Mouse (Mus musculus) gastrocnemius, adult 2 months (tissue): ENCODE results near the gene Cyb5rl. TPM values are rescaled to one million over a fixed set of nuclear protein-coding genes. Genes with fewer than 3 reads are reported as not detected.
"Not testable (repeated sequence)": the region's sequence is repeated elsewhere in the genome, so short reads cannot be mapped to it uniquely, and the experiment has no call there.

Source experiments
- DNase-seq: peaks from one replicate; pipeline ENCODE4 v3.0.0; 2022
- H3K27ac ChIP-seq: fragments of 200-600 bp; 2 replicates; pipeline ENCODE4 v1.8.1; 2022; ENCODE audit warnings: mild to moderate bottlenecking
- H3K4me3 ChIP-seq: fragments of 200-600 bp; 2 replicates; pipeline ENCODE4 v1.8.1; 2022; ENCODE audit warnings: mild to moderate bottlenecking, moderate library complexity
- CTCF ChIP-seq: fragments of 200-600 bp; IDR thresholded peaks from 2 replicates; pipeline ENCODE4 v1.8.1; 2022; ENCODE audit warnings: antibody characterized with exemption, mild to moderate bottlenecking, moderate library complexity
- intact Hi-C: fragments of 180-260 bp; cut with DNase I; formaldehyde crosslinking; loops from one replicate; pipeline ENCODE4 v1.15.1; 2025
- total RNA-seq, 2 experiments: library from RNA; stranded (reverse); gene quantifications; 2 replicates each; pipeline ENCODE4 v1.2.3; 2021

The Cyb5rl gene
- total RNA-seq, 2 experiments from 2014 or later, result 16.3 to 20.1 TPM

DNA sequence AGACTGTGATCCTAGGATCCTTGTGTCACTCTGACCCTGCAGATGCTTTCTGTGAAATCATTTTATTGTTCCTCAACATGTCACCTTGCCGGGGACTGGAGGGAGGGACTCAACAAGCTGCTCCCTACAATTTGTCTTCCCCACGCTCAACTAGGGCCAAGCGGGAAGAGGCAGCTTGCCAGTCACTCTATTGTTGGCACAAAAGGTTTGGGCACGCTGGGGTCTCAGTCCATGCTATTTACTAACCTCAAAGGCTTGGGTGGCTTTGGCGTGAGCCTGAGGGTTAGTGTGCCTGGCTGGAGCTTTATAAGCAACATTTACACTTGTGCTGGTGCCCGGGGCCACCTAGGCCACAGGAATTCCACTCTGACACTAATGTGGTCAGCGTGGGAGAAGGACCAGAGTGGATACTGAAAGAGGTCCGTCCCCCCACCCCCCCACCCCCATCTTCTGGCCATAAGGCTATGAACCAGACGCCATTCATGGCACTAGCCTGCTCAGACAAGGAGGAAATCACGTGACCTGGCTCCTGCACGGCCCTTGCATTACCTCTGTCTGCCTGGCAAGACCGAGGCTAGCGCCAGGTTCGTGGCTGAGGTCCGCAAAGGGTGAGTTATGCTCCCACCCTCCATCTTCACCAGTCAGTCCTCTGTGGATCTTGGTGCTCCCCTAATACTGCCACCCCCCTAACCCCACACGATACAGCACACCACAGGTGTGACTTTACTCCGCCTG lies 32.2 kb downstream of the Cyb5rl start:
- DNase-seq, result no peak
- intact Hi-C loops, result no loop called here
- no peak overlapping the region for H3K4me3 ChIP-seq
- H3K27ac ChIP-seq, result no peak overlapping the region
- TF ChIP-seq CTCF, result no peak

DNA sequence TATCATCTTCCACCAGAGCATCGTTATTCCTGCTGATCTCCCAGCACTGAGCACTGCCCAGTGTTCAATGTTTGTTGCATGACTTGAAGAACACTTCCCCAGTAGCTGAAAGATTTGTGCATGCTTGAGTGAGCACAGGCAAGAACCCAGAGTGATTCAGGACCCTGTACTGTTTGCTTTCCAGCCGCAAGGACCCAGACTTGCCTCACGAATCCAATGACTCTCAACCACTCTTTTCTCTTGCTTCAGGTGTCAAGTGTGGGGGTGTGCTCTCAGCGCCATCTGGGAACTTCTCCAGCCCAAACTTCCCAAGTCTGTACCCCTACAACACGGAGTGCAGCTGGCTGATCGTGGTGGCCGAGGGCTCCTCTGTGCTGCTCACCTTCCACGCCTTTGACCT lies 35.4 kb downstream of the Cyb5rl start:
- no peak overlapping the region for H3K4me3 ChIP-seq
- DNase-seq, result no peak
- intact Hi-C loops, result no loop called here
- H3K27ac ChIP-seq, result no peak overlapping the region
- TF ChIP-seq CTCF, result no peak

DNA sequence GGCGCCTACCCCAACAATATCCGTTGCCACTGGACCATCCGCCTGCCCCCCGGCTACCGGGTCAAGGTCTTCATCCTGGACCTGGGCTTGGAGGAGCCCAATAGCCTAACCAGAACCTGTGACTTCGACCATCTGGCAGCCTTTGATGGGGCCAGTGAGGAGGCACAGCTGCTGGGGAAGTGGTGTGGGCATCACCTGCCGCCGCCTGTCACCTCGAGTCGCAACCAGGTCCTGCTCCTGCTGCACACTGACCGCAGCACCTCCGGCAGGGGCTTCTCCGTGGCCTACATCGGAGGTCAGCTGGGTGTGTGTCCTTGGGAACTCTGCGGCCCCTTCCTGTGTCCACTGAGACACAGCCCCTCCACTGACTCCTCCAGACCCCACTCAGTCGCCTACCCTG lies 40.0 kb downstream of the Cyb5rl start:
- no peak for TF ChIP-seq CTCF
- intact Hi-C loops, result no loop called here
- Histone ChIP-seq H3K27ac (no peak overlapping the region), H3K4me3 (no peak overlapping the region)
- no peak for DNase-seq

DNA sequence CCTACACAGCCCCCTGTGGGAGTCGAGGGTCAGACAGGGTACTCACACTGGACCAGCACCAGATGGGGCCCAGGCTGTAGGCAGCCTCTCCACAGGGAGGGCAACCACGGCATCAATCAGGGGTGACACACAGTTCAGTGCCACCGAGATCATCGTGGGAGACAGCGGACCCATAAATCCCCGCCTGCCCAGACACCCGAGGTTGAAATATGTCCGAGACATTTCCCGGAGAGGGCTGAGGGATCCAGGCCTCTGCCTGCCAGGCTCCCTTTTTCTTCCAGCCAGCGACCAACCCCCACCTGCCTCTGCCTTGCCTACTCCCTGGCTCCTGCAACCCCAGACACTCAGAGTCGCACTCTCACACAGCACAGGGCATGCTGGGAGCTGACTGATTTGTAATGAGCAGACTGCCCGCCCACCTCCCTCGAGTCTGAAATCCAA lies 41.5 kb downstream of the Cyb5rl start:
- Histone ChIP-seq H3K4me3 (no peak overlapping the region), H3K27ac (no peak overlapping the region)
- no peak for TF ChIP-seq CTCF
- intact Hi-C loops, result no loop called here
- DNase-seq, result no peak

DNA sequence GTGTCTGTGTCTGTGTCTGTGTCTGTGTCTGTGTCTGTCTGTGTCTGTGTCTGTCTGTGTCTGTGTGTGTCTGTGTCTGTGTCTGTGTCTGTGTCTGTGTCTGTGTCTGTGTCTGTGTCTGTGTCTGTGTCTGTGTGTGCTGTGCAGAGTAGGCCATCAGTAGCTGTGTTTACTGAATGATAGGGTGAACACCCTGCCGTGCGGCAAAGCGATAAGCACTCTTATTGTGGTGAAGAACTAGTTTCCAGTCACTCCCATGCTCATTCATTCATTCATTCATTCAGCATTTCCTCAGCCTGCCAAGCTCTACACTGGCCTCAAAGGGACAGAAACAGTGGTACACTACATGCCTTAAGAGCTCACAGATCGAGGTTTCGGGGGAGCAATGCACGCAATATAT lies 42.4 kb downstream of the Cyb5rl start:
- intact Hi-C loops, H3K4me3 ChIP-seq, DNase-seq: not testable (repeated sequence)

DNA sequence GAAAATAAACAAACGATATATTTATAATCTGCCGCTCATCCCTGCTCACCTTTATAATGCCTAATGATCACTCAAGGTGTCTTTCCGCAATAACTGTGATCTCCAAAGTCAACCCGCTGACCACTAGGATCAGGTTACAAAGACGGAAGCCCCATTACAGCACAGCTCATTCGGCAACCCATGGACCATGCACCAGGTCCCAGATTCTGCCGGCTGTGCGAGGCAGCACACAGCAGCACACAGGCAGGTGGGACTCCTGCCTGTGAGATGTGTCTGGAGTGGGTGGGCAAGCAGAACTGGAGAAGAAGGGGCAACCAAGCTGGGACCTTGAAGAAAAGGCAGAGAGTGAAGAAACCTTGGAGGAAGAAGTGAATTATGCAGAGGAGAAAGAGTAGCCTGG lies 47.5 kb downstream of the Cyb5rl start:
- Histone ChIP-seq H3K27ac (no peak overlapping the region), H3K4me3 (no peak overlapping the region)
- intact Hi-C loops, result no loop called here
- no peak for TF ChIP-seq CTCF
- no peak for DNase-seq

More for the DNA sequence above, 42.4 kb downstream of the Cyb5rl start:
- not testable (repeated sequence) for H3K27ac ChIP-seq

DNA sequence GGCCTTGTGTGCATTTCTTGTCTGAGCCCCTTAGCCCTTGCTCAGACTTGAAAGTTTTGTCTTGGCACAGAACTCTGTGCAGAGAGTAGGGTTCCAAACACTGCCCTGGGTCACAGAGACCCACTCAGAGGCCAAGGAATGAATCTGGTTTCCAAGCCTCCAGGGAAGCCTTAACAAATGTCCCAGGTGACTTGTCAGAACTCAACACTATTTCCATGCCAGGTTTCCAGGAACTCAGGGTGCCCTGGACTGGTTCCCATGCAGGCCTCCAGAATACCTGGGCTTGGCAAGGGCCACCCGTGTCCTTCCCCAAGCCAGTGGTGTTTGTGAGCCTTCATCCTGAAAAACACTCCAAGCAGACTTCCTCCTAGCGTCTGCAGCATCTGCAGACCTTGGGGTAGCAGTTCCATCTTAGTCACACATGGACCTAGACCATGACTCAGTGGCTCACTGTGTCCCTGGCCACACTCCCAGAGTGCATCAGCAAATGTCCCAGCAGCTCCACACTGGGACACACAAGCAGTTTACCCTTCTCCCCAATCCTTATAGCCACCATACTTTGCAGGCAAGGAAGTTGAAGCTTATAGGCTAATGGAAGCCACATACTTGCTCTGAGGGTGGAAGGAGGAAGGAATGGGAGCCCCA lies 51.1 kb downstream of the Cyb5rl start:
- TF ChIP-seq CTCF, result no peak
- no peak for DNase-seq
- no peak overlapping the region for H3K27ac ChIP-seq
- no peak overlapping the region for H3K4me3 ChIP-seq
- intact Hi-C loops, result no loop called here

DNA sequence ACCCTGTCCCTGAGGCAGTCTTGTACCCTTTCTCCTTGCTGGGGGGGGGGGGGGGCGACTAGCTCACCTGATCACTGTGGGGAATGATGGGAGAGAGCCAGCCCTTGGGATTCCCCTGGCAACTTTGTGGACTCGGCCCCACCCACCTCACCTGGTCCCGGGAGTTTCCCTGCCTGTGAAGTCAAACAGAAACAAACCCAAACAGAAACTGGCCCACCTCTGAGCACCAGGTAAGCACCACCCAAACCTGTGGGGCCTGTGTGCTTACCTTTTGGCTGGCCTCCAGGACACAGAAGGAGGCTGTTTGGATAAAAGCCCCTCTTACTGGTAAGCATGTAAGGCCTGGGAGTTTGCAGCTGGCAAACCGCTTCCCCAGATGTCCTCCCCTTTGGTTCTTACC lies 52.3 kb downstream of the Cyb5rl start:
- intact Hi-C loops, result no loop called here
- H3K4me3 ChIP-seq, result no peak overlapping the region
- no peak for DNase-seq
- TF ChIP-seq CTCF, result no peak
- no peak overlapping the region for H3K27ac ChIP-seq

DNA sequence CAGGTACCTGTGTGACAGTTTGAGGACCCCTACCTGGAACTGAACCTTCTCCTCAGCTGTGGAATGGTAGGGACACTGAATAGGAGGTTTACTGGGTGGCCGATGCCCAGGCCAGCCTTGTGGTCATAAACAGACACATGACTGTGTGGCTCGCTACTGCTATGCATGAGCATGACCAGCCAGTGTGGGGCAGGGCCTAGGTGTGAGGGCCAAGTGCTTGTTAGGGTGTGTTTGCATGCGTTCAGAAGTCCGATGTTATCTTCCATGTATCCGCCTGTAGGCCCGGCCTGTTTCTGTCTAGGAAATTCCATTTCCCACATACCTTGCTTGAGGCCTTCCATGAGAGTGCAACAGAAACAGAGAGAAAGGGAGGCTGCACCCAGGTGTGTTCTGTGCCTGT lies 53.9 kb downstream of the Cyb5rl start:
- H3K27ac ChIP-seq, result no peak overlapping the region
- intact Hi-C loops, result loop anchor here (5.0 kb wide), 2 partner anchors 128 to 283 kb away; no protein-coding TSS in a partner anchor
- no peak for TF ChIP-seq CTCF
- H3K4me3 ChIP-seq, result no peak overlapping the region
- no peak for DNase-seq

DNA sequence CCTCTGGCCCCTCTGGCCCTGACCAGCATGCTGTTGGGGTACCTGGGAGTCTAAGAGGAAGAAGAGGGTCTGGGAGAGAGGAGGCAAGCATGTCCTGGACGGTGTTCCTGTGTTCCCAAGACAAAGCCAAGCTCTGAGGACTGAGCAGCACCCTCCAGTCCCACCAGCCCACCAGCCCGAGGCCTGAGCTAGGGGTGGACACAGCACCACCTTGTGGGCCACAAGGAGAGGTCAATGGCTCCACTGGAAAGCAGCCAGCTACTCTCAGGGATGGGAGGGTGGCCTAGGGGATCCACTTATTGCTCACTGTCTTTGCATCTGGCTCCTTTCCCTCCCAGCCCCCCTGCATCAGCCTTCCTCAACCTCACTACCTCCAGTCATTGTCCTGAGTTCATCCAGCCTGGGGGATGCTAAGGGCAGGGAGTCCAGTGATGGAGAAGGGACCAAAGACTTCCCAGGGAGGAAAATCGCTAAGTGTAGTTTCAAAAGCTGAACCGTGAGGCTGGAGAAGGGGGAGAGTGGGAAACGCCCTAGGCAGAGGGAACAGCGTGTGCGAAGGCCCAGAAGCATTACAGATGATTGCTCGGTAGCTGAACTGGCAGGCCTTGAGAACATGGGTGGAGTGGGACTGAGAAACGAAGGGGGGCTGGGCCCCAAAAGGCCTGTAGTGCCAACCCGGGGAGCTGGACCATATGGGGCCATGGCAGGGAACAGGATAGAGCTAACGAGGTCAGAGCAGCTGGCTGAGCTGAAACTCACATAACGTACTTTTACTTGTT lies 54.6 kb downstream of the Cyb5rl start:
- intact Hi-C loops, result loop anchor here (5.0 kb wide), 2 partner anchors 129 to 284 kb away; no protein-coding TSS in a partner anchor
- peak; percentile 64 for DNase-seq
- no peak overlapping the region for H3K4me3 ChIP-seq
- H3K27ac ChIP-seq, result no peak overlapping the region
- peak; percentile 64 for TF ChIP-seq CTCF

DNA sequence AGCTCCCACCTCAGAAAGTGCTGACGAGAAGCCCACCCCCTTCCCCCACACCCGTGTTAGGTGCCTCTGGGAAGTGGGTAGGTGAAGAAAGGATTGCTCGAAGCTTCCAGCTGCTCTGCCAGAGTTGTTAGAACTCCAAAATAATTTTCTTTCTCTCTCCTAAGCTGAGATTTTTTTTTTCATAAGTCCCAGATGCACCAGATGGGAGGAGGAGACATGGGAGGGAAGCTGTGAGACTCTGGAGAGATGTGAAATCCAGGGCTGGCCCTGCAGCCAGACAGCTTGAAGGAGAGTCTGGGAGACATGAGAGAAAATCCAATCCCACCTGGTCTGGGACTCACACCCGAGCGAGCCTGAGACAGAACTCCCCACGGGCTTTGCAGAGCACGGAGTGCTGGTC lies 57.6 kb downstream of the Cyb5rl start:
- peak; percentile 12 for DNase-seq
- no peak overlapping the region for H3K27ac ChIP-seq
- TF ChIP-seq CTCF, result no peak
- no peak overlapping the region for H3K4me3 ChIP-seq
- intact Hi-C loops, result loop anchor here (5.0 kb wide), 2 partner anchors 132 to 287 kb away; no protein-coding TSS in a partner anchor

DNA sequence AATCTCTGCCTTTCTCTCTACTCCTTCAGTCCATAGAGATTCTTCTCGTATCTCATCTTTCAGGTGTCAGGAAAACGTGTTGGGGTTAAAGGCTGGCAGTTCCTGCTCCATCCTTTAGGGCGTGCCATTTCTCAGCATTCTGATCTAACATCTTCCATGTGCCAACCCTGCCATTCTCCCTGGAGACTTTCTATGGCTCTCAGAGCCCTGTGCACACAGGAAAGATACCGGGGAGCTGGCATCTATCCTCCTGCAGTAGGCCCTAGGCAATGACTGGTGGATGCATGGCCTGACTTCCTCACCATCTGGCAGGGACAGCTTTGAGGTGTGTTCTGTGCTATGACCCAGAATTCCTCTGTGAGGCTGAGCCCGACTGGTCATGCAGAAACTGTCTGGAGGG lies 58.3 kb downstream of the Cyb5rl start:
- intact Hi-C loops, result no loop called here

DNA sequence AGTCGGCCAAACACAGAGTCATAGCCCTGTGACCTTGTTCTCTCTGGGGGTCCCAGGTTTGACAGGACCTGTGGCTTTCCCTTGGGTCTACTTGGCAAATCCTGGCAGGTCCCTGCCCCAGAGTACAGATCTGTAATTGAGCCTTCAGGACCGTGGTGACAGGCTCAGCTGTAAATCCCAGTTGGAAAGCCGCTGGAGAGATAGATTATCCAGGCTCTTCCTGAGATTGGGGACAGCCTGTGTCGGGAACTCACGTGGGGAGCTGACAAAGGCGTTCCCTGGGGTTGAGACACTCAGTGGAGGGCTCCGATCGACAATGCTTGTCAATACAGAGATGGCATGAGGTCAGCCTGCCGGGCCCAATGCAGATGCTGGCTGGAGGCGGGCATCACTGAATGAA lies 59.6 kb downstream of the Cyb5rl start:
- intact Hi-C loops, result no loop called here
- DNase-seq, result no peak
- no peak for TF ChIP-seq CTCF
- no peak overlapping the region for H3K27ac ChIP-seq
- H3K4me3 ChIP-seq, result no peak overlapping the region

More for the DNA sequence above, 58.3 kb downstream of the Cyb5rl start:
- TF ChIP-seq CTCF, result peak; percentile 12; the same call in 1 of the 2 replicates
- H3K27ac ChIP-seq, result no peak overlapping the region
- DNase-seq, result peak; percentile 8
- H3K4me3 ChIP-seq, result no peak overlapping the region
